Mouse (Mus musculus): ENCODE results near the gene Sec14l1. TPM values are rescaled to one million over a fixed set of nuclear protein-coding genes. Genes with fewer than 3 reads are reported as not detected.

Gene Sec14l1
- polyA plus RNA-seq, 1 experiment from 2014 or later = 46.7 TPM

DNA sequence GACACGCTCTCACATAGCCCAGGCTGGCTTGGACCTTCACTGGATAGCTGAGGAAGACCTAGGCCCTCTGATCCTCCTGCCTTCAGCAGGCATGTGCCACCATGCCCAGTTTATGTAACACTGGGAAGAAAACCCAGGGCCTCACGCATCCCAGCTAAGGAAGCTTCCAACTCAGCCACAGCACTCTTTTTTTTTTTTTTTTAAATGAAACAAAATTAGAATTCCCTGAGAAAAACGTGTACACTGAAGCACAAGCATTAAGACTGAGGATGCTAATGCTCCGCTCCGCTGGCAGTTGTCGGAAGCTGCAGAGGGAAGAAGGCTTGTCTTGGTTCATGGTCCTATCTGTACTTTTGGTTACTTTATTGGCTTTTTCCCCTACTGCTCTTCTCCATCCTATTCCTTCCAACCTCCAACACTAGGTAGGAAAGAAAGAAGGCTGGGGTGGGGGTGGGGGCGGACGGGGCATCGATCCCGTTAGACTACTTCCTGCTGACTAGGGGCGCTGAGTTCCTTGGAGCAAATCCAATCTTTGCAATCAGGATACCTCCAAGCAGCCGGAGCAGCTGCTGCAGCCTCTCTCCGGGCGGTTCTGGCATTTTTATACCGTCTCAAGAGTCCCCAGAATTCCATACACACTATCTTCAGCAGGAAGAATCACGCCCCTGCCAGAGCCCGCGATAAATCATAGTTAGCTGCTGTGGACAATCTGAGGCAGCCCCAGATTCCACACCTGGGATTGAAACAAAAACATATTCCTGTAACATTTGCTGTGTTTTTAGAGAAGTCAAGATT is 59.3 kb downstream of the Sec14l1 start:
- Histone ChIP-seq H3K9me3 (peaks cover 6% of the 10 kb centered on the region; the same call in 1 of the 2 replicates), H3K36me3 (replicated peaks) (no peaks in the 10 kb centered on the region), H3K4me3 (peak overlapping the region; percentile 48), H3K27me3 (ENCODE audit: poor library complexity, severe bottlenecking) (no peaks in the 10 kb centered on the region), H3K27ac (peak overlapping the region; percentile 70), H3K4me1 (peaks cover 40% of the 10 kb centered on the region)
- 52% methylated on average over 18 of the region's 18 CpGs for WGBS
- DNase-seq (ENCODE audit: extremely low spot score, low spot score) = no peak

DNA sequence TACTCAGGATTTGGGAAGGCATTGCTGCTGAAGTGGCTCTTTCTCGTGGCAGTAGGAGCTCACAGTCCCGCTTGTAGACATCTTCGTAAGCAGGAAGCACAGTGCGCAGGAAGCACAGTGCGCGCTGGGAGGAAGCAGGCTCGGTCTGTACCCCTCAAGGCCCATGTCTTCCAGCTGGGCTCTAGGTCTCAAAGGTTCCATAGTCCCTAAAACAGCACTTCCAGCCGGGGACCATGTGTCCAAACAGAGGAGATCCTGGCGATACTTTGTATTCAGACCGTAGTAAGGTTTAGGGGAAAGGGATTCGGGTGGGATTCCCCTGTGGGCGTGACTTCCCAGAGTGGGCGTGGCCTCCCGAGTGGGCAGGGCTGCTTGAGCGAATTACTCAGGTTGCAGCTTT is 60.0 kb downstream of the Sec14l1 start:
- DNase-seq (ENCODE audit: extremely low spot score, low spot score) = no peak
- peak overlapping the region; percentile 70 for H3K27ac ChIP-seq
- WGBS = 51% methylated on average over 15 of the region's 15 CpGs

DNA sequence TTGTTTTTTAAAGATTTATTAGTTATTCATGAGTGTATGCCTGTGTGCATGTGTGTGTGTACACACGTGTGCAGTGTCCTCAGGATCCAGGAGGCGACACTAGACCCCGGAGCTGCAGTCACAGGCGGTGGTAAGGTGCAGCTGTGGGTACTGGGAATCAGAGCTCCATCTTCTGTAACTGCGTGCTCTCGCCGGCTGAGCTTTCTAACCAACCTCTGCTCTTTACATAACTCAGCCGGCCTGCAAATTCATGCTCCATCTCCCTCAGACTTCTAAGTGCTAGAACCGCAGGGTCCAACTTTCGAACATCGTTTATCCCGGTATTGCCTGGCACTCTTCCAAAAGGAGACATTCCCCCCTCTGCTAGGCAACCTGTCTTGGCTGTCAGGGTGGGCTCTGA is 60.5 kb downstream of the Sec14l1 start:
- DNase-seq (ENCODE audit: extremely low spot score, low spot score) = no peak
- Histone ChIP-seq H3K4me1 (peaks cover 40% of the 10 kb centered on the region), H3K4me3 (no peak overlapping the region), H3K27me3 (ENCODE audit: poor library complexity, severe bottlenecking) (no peaks in the 10 kb centered on the region), H3K27ac (no peak overlapping the region), H3K36me3 (replicated peaks) (no peaks in the 10 kb centered on the region), H3K9me3 (peaks cover 12% of the 10 kb centered on the region)
- WGBS = 89% methylated on average over 12 of the region's 12 CpGs

More for the DNA sequence above, 60.0 kb downstream of the Sec14l1 start:
- H3K4me3 ChIP-seq = peak overlapping the region; percentile 48
- no peaks in the 10 kb centered on the region for H3K27me3 ChIP-seq (ENCODE audit: poor library complexity, severe bottlenecking)
- H3K9me3 ChIP-seq = peaks cover 8% of the 10 kb centered on the region
- peaks cover 40% of the 10 kb centered on the region for H3K4me1 ChIP-seq
- H3K36me3 ChIP-seq (replicated peaks) = no peaks in the 10 kb centered on the region

DNA sequence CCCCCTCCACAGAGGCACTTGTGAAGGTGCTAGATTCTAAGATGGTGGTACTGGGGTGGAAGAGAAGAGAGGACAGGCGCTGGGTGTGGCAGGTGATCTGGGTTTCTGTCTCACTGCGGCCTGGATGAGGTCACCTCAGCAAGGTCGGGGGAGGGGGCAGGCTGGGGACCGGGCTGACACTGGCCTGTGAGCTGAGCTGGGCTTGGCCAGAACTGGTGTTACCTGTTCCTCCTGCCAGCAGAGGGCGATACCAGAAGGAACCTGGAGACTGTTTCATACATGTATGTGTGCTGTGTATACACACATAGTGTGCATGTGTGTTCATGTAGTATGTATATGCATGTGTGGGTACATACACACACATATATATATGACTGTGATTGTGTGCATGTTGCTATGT is 61.3 kb downstream of the Sec14l1 start:
- Histone ChIP-seq H3K4me3 (no peak overlapping the region), H3K36me3 (replicated peaks) (no peaks in the 10 kb centered on the region), H3K27me3 (ENCODE audit: poor library complexity, severe bottlenecking) (no peaks in the 10 kb centered on the region), H3K27ac (no peak overlapping the region; the same call in 1 of the 2 replicates), H3K9me3 (peaks cover 16% of the 10 kb centered on the region), H3K4me1 (peaks cover 40% of the 10 kb centered on the region)
- DNase-seq (ENCODE audit: extremely low spot score, low spot score) = peak; percentile 48
- WGBS = 32% methylated on average over 5 of the region's 5 CpGs

DNA sequence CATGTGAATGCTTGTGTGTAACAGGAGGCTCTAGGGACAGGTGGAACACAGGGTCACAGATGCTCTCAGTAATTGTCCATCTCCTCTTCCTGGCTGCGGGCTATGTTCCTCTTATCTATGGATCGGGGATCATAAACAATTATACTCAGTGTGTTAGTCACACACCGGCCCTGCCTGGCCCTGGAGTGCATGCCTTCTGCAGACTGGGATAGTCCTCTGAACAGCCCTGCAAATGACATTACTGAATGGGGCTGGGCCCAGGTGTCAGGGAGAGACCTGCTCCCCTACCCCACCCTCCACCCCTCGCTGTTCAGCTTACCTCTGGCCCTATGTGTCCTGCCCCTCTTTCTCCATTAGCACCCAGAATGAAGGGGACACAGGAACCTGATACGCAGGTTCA is 61.9 kb downstream of the Sec14l1 start:
- no peaks in the 10 kb centered on the region for H3K27me3 ChIP-seq (ENCODE audit: poor library complexity, severe bottlenecking)
- H3K9me3 ChIP-seq = peaks cover 22% of the 10 kb centered on the region
- no peaks in the 10 kb centered on the region for H3K36me3 ChIP-seq (replicated peaks)
- WGBS = 83% methylated on average over 5 of the region's 5 CpGs
- H3K4me1 ChIP-seq = peaks cover 40% of the 10 kb centered on the region
- no peak for DNase-seq (ENCODE audit: extremely low spot score, low spot score)
- H3K27ac ChIP-seq = no peak overlapping the region
- no peak overlapping the region for H3K4me3 ChIP-seq

DNA sequence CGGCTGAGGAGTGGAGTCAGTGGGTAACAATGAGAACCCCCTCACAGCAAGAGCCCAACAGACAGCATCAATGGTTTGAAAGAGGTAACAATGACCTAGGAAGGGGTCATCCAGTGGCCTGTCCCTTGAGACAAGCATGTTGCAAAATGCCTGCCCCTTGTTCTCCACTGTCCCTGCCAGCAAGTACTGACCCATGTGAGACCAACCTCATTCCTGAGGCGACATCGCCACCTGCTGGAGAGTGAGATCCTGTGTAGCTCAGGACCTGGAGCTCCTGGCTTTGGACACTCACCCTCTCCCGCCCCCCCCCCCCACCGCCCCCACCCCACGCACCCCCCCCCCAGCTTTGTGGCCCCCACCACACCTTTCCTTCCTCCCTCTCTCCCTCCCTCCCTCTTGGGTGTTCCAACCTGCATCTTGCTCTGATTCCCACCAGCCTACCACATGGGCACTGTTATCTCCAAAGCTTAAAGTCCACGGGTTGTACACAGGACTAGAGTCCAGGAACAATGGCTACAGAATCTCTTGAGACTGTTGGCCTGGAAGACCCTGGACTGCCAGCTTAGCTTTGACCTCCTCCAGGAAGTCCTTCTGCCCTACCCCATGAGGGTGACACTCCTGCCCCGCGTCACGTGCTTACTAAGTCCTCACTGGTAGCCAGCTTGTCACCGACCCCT is 62.5 kb downstream of the Sec14l1 start:
- H3K9me3 ChIP-seq = peaks cover 27% of the 10 kb centered on the region

DNA sequence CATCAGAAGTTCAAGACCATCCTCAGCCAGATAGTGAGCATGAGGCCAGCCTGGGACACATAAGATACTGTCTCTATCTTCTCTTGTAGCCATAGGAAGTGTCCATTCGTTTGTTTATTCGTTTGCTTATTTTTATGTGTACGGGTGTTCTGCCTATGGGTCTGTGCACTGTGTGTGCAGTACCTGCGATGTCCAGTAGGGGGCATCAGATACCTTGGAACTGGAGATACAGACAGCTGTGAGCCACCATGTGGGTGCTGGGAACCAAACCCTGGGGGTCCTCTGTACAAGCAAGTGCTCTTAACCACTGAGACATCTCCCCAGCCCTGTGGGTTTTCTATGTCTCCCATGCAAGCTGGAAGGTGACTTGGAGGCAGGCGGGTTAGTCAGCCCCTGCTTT is 64.9 kb downstream of the Sec14l1 start:
- DNase-seq (ENCODE audit: extremely low spot score, low spot score) = no peak
- peaks cover 22% of the 10 kb centered on the region for H3K4me1 ChIP-seq
- H3K27me3 ChIP-seq (ENCODE audit: poor library complexity, severe bottlenecking) = no peaks in the 10 kb centered on the region
- WGBS = 88% methylated on average over 5 of the region's 5 CpGs
- H3K27ac ChIP-seq = no peak overlapping the region
- peaks cover 32% of the 10 kb centered on the region for H3K9me3 ChIP-seq
- H3K4me3 ChIP-seq = no peak overlapping the region
- H3K36me3 ChIP-seq (replicated peaks) = no peaks in the 10 kb centered on the region

More for the DNA sequence above, 62.5 kb downstream of the Sec14l1 start:
- Histone ChIP-seq H3K27ac (no peak overlapping the region), H3K4me3 (no peak overlapping the region), H3K27me3 (ENCODE audit: poor library complexity, severe bottlenecking) (no peaks in the 10 kb centered on the region), H3K4me1 (peaks cover 40% of the 10 kb centered on the region), H3K36me3 (replicated peaks) (no peaks in the 10 kb centered on the region)
- WGBS = 67% methylated on average over 8 of the region's 11 CpGs
- peak; percentile 86 for DNase-seq (ENCODE audit: extremely low spot score, low spot score)

DNA sequence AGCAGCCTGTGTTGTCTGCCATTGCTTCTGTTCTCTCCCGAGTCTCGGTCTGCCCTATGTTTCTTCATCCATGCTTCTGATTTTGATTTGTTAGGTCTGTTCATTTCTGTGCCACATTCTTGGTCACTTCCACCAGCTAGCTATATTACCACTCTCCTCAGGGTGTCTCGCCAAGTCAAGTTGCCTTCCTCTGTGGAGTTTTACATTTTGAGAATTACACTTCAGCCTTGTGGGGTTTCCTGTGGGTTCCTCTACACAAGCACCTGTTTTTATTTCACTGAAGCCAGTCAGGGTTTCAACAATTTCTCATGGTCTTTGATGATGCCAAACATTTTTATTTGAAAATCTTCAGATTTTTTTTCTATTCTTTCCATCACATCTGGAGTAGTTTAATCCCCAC is 67.8 kb downstream of the Sec14l1 start:
- H3K4me1 ChIP-seq = peaks cover 5% of the 10 kb centered on the region
- no peak for DNase-seq (ENCODE audit: extremely low spot score, low spot score)
- WGBS = 90% methylated on average over 3 of the region's 3 CpGs
- H3K27me3 ChIP-seq (ENCODE audit: poor library complexity, severe bottlenecking) = no peaks in the 10 kb centered on the region
- no peaks in the 10 kb centered on the region for H3K36me3 ChIP-seq (replicated peaks)
- H3K27ac ChIP-seq = no peak overlapping the region
- H3K4me3 ChIP-seq = no peak overlapping the region
- peaks cover 32% of the 10 kb centered on the region for H3K9me3 ChIP-seq

DNA sequence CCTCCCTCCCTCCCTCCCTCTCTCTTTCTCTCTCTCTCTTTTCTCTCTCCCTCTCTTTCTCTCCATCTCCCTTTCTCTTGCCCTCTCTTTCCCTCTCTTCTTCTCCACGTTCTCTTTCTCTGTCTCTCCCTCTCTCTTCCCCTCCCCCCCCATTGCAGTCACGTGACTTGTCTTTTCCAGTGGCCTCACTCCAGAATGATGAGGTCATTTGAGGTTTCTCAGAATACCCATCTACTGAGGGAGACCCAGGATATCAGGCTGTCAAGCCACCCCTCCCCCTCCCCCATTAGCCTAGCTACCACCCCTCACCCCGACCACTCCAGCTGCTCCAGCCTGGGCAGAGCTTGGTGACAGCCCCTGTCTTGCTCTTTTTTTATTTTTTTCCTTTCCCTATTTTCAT is 68.3 kb downstream of the Sec14l1 start:
- WGBS = 70% methylated on average over 3 of the region's 3 CpGs
- Histone ChIP-seq H3K4me1 (peaks cover 5% of the 10 kb centered on the region), H3K36me3 (replicated peaks) (no peaks in the 10 kb centered on the region), H3K9me3 (peaks cover 32% of the 10 kb centered on the region), H3K27me3 (ENCODE audit: poor library complexity, severe bottlenecking) (no peaks in the 10 kb centered on the region), H3K4me3 (no peak overlapping the region), H3K27ac (no peak overlapping the region)
- no peak for DNase-seq (ENCODE audit: extremely low spot score, low spot score)

DNA sequence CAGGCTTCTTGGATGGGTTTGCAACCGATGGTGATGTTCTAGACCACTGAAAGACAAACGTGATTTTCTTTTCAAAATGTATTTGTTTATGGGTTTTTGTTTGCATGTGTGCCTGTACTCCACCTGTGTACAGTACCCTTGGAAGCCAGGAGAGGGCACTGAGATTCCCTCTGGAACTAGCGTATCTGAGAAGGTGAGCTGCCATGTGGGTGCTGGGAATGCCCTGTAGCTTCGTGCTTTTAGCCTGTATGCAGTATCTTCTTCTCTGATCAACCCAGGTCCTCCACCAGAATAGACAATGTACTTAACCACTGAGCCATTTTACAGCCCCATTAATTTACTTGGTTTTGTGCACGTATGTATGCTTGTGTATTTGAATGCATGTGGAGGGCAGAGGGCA is 68.9 kb downstream of the Sec14l1 start:
- no peaks in the 10 kb centered on the region for H3K27me3 ChIP-seq (ENCODE audit: poor library complexity, severe bottlenecking)
- peaks cover 32% of the 10 kb centered on the region for H3K9me3 ChIP-seq
- no peak overlapping the region for H3K27ac ChIP-seq
- H3K4me3 ChIP-seq = no peak overlapping the region
- WGBS = 85% methylated on average over 5 of the region's 5 CpGs
- H3K36me3 ChIP-seq (replicated peaks) = no peaks in the 10 kb centered on the region
- H3K4me1 ChIP-seq = peaks cover 5% of the 10 kb centered on the region
- no peak for DNase-seq (ENCODE audit: extremely low spot score, low spot score)

DNA sequence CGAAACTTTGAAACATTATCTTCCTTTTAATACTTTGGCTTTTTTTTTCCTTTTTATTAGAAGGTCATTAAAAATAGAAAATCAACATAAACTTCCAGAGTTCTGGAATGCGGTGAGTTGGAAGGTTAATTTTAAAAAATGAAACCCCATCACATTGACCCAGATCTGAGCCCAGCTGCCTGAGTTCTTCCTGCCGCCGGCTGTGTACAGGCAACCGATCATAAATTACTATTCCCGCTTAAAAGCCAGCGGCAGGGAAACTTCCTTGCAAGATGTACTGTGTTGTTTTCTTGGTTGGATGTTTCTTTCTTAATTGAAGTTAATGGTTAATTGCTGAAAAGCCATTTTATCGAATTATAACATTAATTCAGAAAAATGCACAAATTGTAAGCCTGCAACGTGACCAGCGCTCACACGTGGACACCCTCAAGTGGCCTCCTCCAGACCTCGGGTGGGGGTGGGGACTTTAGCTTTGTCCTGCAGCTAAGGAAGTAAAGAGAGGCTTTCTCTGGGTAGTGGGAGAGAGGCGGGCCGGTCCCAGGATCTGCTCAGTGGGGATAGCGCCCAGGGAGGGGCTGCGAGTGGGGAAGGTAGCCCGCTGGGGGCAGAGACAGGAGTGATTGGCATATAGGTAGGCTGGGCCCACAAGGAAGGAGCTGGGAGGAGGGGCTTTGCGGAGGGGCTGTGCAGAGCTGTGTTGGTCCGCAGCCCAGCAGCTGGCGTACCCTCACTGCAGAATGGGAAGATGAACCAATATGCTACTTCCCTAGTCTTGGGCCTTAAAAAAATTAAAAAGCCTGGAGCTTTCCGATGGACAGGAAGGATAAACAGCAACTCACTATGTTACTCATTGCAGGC is 70.3 kb downstream of the Sec14l1 start:
- Histone ChIP-seq H3K9me3 (peaks cover 26% of the 10 kb centered on the region), H3K4me1 (peaks cover 5% of the 10 kb centered on the region), H3K27me3 (ENCODE audit: poor library complexity, severe bottlenecking) (no peaks in the 10 kb centered on the region), H3K27ac (no peak overlapping the region), H3K4me3 (no peak overlapping the region), H3K36me3 (replicated peaks) (no peaks in the 10 kb centered on the region)
- 73% methylated on average over 21 of the region's 21 CpGs for WGBS
- no peak for DNase-seq (ENCODE audit: extremely low spot score, low spot score)

DNA sequence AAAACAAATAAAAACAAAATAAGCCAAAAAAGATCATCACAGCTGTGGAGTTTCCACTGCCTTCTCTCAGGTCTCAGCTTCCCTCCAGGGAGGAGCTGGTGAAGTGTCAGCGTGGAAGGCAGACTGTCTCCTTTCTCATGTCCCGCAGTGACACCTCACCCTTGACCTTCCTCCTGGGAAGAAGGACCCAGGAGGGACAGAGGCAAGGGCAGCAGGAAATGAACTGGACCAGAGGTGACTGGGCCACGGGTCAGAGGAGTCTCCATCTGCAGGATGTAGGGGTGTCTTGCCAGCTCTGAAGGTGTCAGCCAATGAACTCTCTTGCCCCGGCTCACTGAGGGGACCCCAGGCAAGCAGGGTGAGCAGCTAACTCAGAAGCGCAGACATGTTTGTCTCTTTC is 76.6 kb downstream of the Sec14l1 start:
- no peak for DNase-seq (ENCODE audit: extremely low spot score, low spot score)
- Histone ChIP-seq H3K9me3 (no peaks in the 10 kb centered on the region), H3K4me1 (no peaks in the 10 kb centered on the region), H3K4me3 (no peak overlapping the region), H3K27ac (no peak overlapping the region), H3K36me3 (replicated peaks) (no peaks in the 10 kb centered on the region), H3K27me3 (ENCODE audit: poor library complexity, severe bottlenecking) (peaks cover 6% of the 10 kb centered on the region; the same call in 1 of the 2 replicates)
- whole genome bisulfite sequencing = 69% methylated on average over 5 of the region's 5 CpGs

All from forebrain, embryonic 10.5 days (tissue).